Mouse (Mus musculus) megakaryocyte-erythroid progenitor cell, adult 5-6 weeks (primary cell): ENCODE measurements around the gene Polr2c. TPM values are rescaled to one million over a fixed set of nuclear protein-coding genes. Genes with fewer than 3 reads are reported as not detected.

Experiments used
- ATAC-seq: replicated peaks from 2 replicates; pipeline ENCODE4 v1.8.0; 2016; ENCODE audit warnings: mild to moderate bottlenecking, inconsistent platforms; ENCODE audit not compliant: severe bottlenecking, poor library complexity, low FRiP score, low TSS enrichment
- total RNA-seq, 2 experiments: library from RNA; stranded (forward) in 1 of 2; stranded (reverse) in 1 of 2; fragments of 200-1000, 215-1000 nt in 1 of 2; fragments of >200 nt in 1 of 2; fragmentation: Nextera tagmentation in 1 of 2; gene quantifications; 2 replicates each; pipeline ENCODE4 v1.2.3; 2014 to 2017

The Polr2c gene
- total RNA-seq, 2 experiments from 2014 or later: 91.6 to 93.1 TPM

DNA sequence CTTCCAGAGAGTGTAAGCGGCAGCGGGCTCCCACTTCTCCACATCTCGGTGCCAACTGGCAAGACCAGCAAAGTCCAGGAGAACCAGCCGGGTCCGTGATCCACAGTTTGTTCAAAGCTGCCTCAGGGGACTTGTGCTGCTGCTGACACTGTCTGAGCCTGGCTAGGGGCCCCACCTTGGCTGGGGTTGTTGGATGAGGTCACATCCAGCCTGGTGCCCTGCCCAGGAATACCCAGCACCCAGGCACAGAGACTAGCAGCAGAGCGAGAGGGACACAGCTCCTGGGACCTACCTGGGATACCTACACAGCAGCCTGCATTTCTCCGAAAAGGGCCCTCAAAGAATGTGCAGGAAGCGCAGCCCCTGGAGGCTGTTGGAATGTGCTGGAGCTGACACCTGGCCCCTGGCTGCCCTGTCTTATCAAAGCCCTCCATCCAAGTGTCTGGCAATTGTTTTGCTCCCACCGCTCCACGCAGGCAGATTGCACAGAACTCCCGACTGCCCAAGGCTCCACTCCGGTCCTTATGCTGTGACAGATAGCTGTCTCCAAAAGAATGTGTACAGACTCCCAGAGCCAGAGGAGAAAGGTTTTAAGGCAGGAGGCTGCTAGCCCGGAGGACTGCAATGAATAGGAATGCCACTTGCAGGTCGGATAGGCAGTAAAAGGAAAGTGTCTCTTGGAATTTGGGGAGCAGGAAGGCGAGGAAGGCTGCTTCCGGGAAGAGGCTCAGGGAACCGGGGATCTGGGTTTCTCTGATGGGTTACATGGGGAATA, 18.0 kb downstream of the Polr2c start:
- no peak for ATAC-seq

DNA sequence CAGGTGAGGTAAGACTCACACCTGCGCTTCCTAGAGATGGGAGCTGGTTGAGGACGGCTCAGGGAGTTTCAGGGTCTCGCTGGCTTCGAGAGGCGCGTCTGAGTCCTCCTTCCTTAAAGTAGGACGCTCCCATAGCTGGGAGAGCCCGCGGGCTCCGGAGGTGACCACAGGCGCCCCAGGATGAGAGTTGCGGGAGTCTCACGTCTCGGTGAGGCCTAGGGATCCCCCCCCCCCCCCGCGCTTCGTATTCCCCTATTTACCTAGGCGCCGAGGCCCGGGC, 18.6 kb downstream of the Polr2c start:
- ATAC-seq: no peak

DNA sequence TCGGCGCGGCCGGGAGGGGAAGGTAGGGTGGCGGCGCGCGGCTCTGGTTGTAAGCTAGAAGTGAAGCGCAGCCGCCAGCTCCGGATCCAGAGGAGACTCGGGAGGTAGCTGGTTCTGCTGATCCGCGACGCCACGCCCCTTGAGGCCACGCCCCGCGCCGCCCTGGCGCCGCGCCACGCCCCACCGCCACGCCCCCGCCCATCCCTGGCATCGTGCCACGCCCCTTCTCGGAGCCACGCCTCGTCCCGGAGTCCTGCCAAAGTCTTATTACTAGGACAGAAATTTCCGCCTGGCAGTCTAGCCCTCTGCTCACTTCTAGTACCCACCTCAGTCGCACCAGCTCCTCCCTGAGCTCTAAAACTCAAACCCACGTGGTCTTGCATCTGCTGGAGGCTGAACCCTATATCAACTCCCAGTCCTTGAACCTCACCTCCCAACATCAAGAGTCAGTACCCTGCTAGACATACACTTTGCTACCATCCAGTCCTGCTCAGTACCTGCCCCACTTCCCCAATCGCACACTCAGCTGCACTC, 19.0 kb downstream of the Polr2c start, which contains the start of gene Dok4:
Dok4 (minus strand) TSS at position 134 of the 534 bp plus-strand sequence.
- peak; percentile 68 for ATAC-seq

DNA sequence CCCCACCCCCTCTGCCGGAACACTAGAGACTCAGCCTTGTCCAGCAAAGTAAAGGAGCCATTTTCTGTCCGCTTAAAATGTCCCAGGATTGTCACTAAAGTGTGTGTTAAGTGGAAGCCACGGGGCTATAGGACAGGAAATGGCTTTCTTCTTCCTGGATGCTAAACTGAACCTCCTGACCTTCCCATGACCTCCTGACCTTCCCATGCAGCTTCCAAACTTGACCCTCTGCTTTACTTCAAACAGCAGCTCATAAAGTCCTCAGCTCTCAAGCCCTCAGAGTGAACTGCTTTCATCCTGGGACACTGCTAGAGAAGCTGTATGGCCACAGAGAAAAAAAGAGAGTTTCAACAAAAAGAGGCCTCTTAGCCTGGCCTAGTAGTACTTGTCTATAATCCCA, 19.6 kb downstream of the Polr2c start:
- no peak for ATAC-seq

DNA sequence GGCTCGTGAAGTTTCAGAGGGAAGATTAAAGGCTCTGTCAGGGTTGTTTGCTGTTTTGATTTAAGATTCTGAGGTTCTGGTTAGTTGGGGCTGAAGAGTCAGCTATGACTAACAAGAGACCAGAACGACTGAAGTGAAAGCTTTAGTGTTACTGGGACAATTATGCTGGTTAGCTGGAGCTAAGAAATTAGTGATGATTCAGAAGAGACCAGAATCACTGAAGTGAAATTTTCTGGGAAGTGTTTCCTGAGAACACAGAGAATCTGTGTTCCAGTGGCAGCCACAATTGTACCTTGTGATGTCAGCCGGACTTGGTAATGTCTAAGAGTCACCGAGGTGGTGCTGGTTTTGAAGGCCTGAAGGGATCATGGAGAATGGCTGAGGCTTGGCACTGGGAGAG, 23.5 kb downstream of the Polr2c start:
- ATAC-seq: no peak

DNA sequence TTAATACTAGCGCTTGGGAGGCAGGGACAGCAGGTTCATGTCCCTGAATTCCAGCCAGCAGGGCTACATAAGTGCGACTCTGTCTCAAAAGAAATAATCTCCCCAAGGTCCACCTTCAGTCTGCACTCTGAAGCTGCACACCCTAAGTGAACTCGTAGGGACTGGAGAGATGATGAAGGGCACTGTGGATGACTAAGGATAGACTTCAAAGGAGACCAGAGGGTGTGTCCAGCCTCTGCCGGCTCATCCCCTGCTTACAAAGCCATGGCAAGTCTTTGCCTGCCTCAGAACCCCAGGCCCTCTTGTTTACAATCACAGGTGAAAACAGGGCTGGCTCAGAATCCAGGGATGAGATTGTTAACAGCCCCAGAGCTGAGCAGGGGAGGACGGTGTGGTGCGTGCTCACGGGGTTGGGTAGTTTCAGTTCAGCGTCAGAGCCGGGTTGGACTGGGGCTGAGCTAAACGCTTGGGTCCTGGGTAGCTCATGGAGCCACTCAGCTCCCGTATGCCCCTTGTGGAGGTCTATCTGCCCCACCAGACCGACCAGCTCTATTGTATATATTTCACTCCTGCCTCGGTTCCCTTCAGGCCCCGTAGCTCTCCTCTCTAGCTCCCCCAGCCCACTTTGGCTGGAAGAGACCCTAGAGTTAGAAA, 31.3 kb downstream of the Polr2c start:
- ATAC-seq: peak; percentile 54; the same call in 1 of the 2 replicates

DNA sequence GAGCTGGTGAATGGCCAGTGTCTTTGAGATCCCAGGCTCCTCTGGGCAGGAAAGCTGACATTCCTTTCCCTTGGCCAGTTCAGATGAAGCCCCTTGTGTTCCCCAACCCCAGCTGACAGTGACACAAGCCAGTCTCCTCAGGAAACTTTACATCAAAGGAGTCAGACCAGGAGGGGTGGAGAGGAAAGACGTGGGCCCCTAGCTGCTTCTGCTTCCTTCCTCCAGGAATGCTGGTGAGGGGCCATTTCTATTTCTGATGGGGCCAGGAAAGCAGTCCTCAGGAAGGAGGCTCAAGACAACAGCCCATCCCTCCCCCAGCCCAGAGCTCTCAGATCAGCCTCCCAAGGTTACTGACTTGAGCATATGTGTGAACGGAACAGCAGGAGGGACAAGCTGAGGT, 35.7 kb downstream of the Polr2c start:
- no peak for ATAC-seq

DNA sequence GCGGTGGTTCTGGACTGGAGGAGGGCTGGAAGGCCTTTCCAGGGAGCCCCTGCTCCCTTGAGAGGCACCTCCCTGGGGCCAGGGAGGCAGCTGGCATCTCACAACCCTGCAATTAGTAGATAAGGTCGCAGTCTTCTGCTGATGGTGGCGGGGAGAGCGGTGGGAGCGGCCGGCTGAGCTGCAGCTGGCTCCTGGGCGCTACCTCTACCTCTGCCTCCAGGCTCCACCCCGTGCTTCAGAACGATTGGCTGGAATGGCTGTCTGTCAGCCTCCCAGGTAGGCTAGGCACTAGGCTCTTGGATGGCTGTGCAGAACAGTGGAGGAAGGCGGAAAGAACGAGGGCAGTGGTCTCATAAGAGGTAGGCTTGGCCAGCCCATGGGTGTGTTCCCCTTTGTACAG, 42.0 kb downstream of the Polr2c start:
- peak; percentile 98 for ATAC-seq

DNA sequence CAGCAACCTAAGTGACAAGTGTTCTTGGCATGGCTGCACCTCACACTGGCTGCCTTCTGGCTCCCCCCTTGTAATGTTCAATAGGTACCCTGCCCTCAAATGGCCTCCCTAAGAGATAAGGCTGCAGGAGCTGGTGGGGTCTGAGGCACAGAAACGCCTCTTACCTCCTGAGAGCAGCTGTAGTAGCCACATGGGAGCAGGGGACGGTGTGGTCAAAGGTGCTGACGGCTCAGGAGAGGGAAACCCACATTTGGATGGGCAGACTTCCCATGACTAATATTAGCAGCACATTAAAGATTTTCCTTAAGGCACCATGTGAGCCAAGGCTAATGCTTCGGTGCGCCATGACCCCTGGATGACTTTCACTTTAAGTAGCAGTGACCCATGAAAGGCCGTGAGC, 43.4 kb downstream of the Polr2c start:
- ATAC-seq: no peak

DNA sequence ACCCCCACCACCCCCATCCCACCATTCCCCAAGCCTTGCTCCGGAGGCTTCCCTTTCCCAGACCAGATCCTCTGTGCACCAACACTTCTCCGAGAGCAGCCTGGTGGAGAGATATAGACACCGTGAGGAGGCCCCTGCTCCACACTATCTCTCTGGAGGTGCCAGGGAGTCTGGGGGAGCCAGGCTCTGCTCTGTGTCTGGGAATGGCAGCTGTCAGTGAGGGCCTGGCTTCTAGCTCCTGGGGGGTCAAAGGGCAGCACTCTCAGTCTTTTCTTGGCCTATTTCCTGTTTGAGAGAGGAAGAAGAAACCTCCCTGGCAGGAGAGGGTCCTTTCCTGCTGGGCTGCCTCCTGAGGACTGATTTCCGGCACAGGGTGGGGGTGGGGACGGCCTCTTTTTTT, 43.8 kb downstream of the Polr2c start:
- ATAC-seq: no peak

DNA sequence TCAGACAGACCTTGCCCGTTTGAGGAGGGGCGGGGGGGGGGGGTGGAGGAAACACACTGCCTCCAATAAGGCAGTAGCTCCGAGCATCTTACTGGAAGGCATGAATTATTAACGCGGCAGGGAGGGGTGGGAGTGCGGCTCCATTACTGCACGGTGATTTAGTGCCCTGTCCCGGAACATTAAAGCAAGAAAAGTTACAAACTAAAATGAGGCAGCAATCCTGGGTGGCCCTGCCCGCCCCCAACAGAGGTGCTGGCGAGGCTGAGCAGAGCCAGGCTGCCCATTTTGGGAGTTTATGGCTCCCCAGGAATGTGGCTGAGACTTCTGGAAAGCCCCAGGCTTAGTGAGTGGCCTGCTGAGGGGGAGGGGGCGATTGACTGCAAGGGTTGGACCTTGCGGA, 46.5 kb downstream of the Polr2c start:
- ATAC-seq: no peak

DNA sequence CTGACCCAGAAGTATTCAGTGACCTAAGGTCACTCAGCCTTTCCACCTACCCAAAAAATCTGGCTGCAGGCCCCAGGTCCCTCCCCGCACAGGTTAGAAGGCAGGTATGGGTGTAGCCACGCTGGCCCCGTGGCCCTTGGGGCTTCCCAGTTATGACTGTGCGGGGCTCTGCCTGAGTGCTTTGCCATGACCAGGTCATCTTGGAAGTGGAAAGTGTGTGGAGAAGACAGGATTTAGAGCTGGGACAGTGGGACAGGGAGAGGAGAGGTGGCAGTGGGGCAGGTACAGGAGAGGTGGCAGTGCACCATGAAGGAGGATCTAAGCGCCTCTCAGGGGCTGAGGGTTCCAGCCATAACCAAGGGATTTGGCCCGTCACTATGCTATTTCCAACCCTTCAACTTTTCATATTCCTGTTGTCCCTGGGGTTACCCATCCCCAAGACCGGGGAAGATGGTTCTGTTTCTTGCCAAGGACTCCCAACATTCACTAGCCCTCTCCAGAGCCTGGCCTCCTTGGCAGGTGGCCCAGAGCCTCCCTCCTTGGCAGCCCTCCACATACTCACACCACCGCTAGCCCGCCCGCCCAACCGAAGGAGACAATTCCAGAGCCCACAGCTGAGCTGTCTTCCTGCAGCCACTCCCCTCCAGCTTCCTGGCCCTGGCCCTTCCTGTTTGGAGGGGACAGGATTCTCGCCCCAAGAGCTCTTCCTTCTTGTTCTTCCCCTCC, 47.4 kb downstream of the Polr2c start:
- ATAC-seq: no peak

DNA sequence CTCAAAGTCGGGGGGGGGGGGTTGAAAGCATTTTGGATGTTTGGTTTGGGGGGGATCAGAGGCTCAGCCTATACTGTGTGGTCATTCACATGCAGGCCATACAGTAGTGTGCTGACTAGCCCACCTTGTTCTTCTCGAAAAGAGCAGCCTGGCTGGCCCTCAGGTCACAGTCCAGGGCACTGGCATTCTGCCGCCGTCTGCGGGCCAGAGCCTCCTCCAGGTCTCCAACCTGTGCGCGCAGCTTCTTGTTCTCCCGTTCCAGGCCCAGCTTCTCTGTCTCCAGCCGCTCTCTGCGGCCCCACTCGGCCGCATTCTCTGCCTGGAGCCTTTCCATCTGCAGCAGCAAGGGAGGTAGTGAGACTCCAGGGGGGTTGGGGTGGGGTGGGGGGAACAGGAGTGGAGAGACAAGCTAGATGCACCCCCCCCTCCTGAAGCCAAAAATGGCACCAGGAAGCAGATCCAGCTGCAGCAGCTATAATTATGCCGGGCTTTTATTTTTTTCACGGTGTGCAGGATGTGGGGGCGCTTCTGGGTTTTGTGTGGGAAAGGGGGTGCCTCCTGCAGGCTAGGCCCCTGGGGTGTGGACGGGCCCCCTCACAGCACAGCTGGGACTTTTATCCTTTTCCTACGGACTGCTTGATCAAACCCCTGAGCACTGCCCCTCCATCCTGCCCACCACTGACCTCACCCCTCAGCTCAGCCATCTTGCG, 50.5 kb downstream of the Polr2c start:
- no peak for ATAC-seq

DNA sequence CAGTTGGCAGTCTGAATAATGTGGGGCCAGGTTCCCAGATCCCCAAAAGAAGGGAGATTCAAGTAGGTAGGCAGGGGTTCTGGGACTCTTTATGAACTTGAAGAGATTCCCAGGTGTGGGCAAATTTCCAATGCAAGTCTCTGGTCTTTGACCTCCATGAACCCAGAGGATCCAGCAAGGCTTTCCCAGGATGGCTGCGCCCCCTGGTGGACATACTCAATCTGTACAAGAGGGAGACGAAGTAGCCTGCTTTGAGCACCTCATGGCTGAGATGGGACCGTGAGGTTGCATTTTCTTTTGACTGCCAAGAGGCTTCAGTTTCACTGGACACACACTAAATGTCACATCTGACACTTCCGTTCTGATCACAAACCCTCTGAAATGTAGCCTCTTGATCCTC, 51.6 kb downstream of the Polr2c start:
- peak; percentile 67 for ATAC-seq

DNA sequence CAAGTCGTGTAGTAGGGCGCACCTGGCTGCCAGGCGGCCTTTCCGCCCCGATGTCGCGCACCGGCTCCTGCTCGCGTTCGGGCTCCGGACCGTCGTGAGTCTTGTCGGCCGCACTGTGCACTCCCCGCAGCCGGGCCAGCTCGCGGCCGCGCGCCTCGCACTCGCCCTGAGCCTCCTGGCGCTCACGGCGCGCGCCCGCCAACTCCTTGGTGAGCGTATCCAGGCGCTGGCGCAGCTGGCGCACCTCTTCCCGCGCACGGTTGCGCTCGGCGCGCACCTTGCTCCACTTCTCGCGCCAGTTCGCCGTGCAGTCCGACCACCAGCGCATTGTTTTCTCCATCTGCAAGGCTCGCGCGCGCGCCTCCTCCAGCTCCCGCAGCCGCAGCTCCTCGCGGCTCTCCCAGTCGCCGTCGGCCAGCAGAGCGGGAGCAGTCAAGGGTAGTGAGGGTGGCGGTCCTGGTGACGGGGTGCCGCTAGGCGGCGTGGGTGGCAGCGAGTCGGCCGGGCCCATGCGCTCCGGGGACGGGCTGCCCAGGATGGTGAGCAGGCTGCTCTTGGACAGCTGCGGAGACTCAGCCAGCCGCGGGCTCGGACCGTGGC, 55.9 kb downstream of the Polr2c start:
- ATAC-seq: no peak

DNA sequence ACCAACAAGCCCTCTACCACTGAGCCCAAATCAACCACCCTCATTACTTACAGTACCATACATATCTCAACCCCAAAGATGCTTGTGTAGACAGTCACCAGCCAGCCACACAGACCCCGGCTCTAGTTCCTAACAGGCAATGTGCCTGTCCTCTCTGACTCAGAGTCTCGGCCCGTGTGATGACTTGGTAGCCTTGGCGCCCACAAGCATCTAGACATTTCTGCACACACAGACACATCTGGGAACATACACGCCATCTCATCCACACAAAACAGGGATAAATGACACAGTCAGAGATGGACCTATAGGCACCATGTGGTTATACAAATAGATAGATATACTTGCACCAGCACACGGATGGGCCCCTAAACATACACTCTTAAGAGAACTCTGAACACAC, 57.0 kb downstream of the Polr2c start:
- no peak for ATAC-seq

DNA sequence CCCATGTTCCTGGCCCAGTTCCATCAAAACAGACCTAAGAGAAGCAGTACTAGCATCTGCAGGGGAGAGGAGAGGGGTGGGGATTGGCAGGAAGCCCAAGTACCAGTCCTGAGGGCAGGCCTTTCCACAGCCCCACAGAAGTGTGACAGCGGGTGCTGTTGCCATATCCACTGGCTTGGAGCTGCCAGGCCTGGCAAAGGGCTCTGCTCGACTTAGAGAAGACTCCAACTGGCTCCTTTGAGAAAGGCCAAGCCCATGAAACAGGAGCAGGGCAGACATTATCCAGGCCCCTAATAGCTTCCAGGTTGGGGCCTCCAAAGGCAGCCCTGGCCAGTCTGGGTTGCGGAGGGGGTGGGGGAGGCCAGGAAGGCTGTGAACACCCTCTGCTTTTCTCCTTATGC, 57.5 kb downstream of the Polr2c start:
- ATAC-seq: no peak

DNA sequence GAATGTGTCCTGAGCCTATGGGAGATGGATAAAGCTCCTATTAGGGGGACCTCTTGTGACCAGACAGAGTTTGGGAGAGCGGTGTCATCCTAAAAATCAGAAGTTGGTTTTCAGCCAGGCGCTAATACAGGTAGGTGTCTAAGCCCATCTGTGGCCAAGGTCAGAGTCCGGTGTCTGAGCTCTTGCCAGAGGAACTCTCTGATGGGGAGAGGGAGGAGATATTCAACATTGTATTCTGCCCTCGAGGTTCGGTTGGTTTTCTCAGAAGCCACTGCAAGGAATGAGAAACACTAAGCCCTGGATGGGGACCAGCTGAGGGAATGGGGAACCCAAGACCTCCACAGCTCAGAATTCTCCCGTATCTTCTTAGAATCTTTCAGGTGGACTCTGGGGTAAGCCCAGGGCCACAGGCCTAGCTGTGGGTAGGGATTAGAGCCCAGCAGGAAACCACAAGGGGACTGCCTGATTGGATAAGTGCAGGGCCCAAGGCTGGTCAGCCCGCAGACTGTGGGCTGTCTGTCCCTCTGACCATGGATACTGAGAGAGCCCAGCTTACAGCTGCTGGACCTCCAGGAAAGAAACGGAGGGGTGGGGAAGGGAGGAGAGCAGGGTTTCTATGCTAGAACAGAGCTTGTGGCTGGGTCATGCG, 59.2 kb downstream of the Polr2c start:
- 0 out of 2 replicates have a peak, but pooled peaks have one; percentile 5 for ATAC-seq

DNA sequence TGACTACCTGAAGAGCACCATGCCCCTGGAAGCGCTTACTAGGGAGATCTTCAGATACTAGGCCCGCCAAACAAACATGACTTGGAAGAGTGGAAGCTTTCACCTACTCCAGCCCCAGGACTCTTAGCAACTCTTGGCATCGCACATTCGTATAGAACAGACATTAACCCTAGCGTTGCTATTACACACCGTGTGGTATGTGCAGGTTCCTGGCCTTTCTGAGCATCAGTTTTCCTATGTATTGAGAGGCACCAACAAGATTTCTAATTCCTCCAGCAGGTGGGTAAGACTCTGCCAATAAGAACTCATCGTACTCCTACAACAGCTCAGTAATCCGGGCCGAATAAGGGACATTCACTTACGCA, 59.7 kb downstream of the Polr2c start:
- no peak for ATAC-seq
